Comparison of ENCODE assay signal across 12 mouse cellular contexts in genomic region chr15:6792846-6793245, GRCm38 (mm10).
"Had no signal": no experiment of that assay in that cellular context is flagged by ENCODE, and none has a peak within 500 bp of the region (broad histone marks: within the 10 kb centered on the region; RNA-seq: fewer than 3 reads in every experiment).

No protein-coding gene starts in this region.

- ATAC-seq: lung, postnatal 0 days had no signal

- DNase-seq: kidney, postnatal 14 days; left cerebral cortex, postnatal 4 days; lung, adult 18-20 months; lung, postnatal 4 days; right cerebral cortex, postnatal 25 days; thymus, postnatal 4 days had no signal

- H3K4me2 ChIP-seq: kidney, embryonic 15.5 days; limb, embryonic 13.5 days; midbrain, embryonic 12.5 days; neural tube, embryonic 13.5 days had no signal

- H3K27me3 ChIP-seq: kidney, embryonic 15.5 days; limb, embryonic 13.5 days; midbrain, embryonic 12.5 days; neural tube, embryonic 13.5 days had no signal

- H3K4me1 ChIP-seq: kidney, embryonic 15.5 days; midbrain, embryonic 12.5 days; neural tube, embryonic 13.5 days had no signal

- H3K27ac ChIP-seq: kidney, embryonic 15.5 days; limb, embryonic 13.5 days; liver, embryonic 14.5 days; midbrain, embryonic 12.5 days; neural tube, embryonic 13.5 days had no signal

- H3K9me3 ChIP-seq: kidney, embryonic 15.5 days; limb, embryonic 13.5 days; midbrain, embryonic 12.5 days; neural tube, embryonic 13.5 days had no signal

- H3K4me3 ChIP-seq: kidney, embryonic 15.5 days; limb, embryonic 13.5 days; midbrain, embryonic 12.5 days; neural tube, embryonic 13.5 days had no signal

- H3K9ac ChIP-seq: kidney, embryonic 15.5 days; limb, embryonic 13.5 days; liver, embryonic 14.5 days; midbrain, embryonic 12.5 days; neural tube, embryonic 13.5 days had no signal
